Mouse (Mus musculus) cortical plate, adult 2 months (tissue): Measurements from ENCODE around the gene Myog.

Experiments
- CTCF ChIP-seq: fragments of 200-500 bp; IDR thresholded peaks from 2 replicates; pipeline ENCODE4 v1.5.1; 2011; ENCODE audit warnings: mild to moderate bottlenecking, control low read depth, low read length; ENCODE audit not compliant: insufficient read depth; ENCODE audit errors: extremely low read depth
- POLR2A ChIP-seq: fragments of 200-500 bp; IDR thresholded peaks from 2 replicates; pipeline ENCODE4 v1.6.1; 2011; ENCODE audit warnings: mild to moderate bottlenecking, low read length, control low read depth; ENCODE audit not compliant: insufficient read depth; ENCODE audit errors: extremely low read depth

GRCm38 (mm10) chr1:134336958-134337710 is 47.3 kb downstream of the Myog start:
- TF ChIP-seq CTCF (no peak), POLR2A (no peak)
